Mouse (Mus musculus): ENCODE data around the gene Lingo2. TPM values are rescaled to one million over a fixed set of nuclear protein-coding genes. Genes with fewer than 3 reads are reported as not detected.
"Not testable (repeated sequence)": the region's sequence is repeated elsewhere in the genome, so short reads cannot be mapped to it uniquely, and the experiment has no call there.

The Lingo2 gene
- polyA plus RNA-seq, 1 experiment from 2014 or later: 0.40 TPM

- Histone ChIP-seq H3K4me1 (replicated peaks; ENCODE audit: control insufficient read depth, insufficient read depth, low read length) (no peaks in the 10 kb centered on the region), H3K27me3 (replicated peaks; ENCODE audit: control insufficient read depth, insufficient read depth, low read length) (no peaks in the 10 kb centered on the region), H3K36me3 (ENCODE audit: control insufficient read depth, insufficient read depth) (no peaks in the 10 kb centered on the region), H3K27ac (ENCODE audit: low read depth, low read length) (no peak overlapping the region), H3K9ac (ENCODE audit: low read depth, low read length) (no peak overlapping the region), H3K9me3 (ENCODE audit: control insufficient read depth) (no peaks in the 10 kb centered on the region), H3K4me2 (replicated peaks; ENCODE audit: low read depth) (no peak overlapping the region), H3K4me3 (ENCODE audit: low read depth, low read length) (no peak overlapping the region)
- peak; percentile 43; the same call in 1 of the 2 replicates for ATAC-seq
- TF ChIP-seq CTCF (IDR thresholded peaks at IDR 0.05; ENCODE audit: low read depth): no peak
- 46% methylated on average over 4 of the region's 4 CpGs for WGBS
These were observed 856.1 kb downstream of the Lingo2 start for GRCm38 (mm10) chr4:36095482-36095881.

GRCm38 (mm10) chr4:36081095-36081852, 870.3 kb downstream of the Lingo2 start:
- Histone ChIP-seq H3K9ac (ENCODE audit: low read depth, low read length) (no peak overlapping the region), H3K4me3 (ENCODE audit: low read depth, low read length) (no peak overlapping the region), H3K4me1 (replicated peaks; ENCODE audit: control insufficient read depth, insufficient read depth, low read length) (no peaks in the 10 kb centered on the region), H3K36me3 (ENCODE audit: control insufficient read depth, insufficient read depth) (no peaks in the 10 kb centered on the region), H3K27me3 (replicated peaks; ENCODE audit: control insufficient read depth, insufficient read depth, low read length) (no peaks in the 10 kb centered on the region), H3K4me2 (replicated peaks; ENCODE audit: low read depth) (no peak overlapping the region), H3K9me3 (ENCODE audit: control insufficient read depth) (no peaks in the 10 kb centered on the region), H3K27ac (ENCODE audit: low read depth, low read length) (no peak overlapping the region)
- no peak for TF ChIP-seq CTCF (IDR thresholded peaks at IDR 0.05; ENCODE audit: low read depth)
- WGBS: 79% methylated on average over 3 of the region's 3 CpGs
- ATAC-seq: no peak

GRCm38 (mm10) chr4:36078910-36079525, 872.5 kb downstream of the Lingo2 start:
- no peak overlapping the region for H3K27ac ChIP-seq (ENCODE audit: low read depth, low read length)
- WGBS: 90% methylated on average over 6 of the region's 6 CpGs
- H3K27me3 ChIP-seq (replicated peaks; ENCODE audit: control insufficient read depth, insufficient read depth, low read length): no peaks in the 10 kb centered on the region
- ATAC-seq: no peak
- no peak overlapping the region for H3K4me3 ChIP-seq (ENCODE audit: low read depth, low read length)
- H3K9ac ChIP-seq (ENCODE audit: low read depth, low read length): no peak overlapping the region
- H3K4me2 ChIP-seq (replicated peaks; ENCODE audit: low read depth): no peak overlapping the region
- no peaks in the 10 kb centered on the region for H3K36me3 ChIP-seq (ENCODE audit: control insufficient read depth, insufficient read depth)
- no peak for TF ChIP-seq CTCF (IDR thresholded peaks at IDR 0.05; ENCODE audit: low read depth)
- no peaks in the 10 kb centered on the region for H3K4me1 ChIP-seq (replicated peaks; ENCODE audit: control insufficient read depth, insufficient read depth, low read length)
- H3K9me3 ChIP-seq (ENCODE audit: control insufficient read depth): no peaks in the 10 kb centered on the region

- not testable (repeated sequence) for H3K36me3 ChIP-seq (ENCODE audit: control insufficient read depth, insufficient read depth); H3K9ac ChIP-seq (ENCODE audit: low read depth, low read length); H3K27ac ChIP-seq (ENCODE audit: low read depth, low read length); H3K27me3 ChIP-seq (replicated peaks; ENCODE audit: control insufficient read depth, insufficient read depth, low read length); H3K4me3 ChIP-seq (ENCODE audit: low read depth, low read length); H3K9me3 ChIP-seq (ENCODE audit: control insufficient read depth); H3K4me1 ChIP-seq (replicated peaks; ENCODE audit: control insufficient read depth, insufficient read depth, low read length); ATAC-seq; H3K4me2 ChIP-seq (replicated peaks; ENCODE audit: low read depth)
- 67% methylated on average over 1 of the region's 1 CpGs for WGBS
These were observed 886.8 kb downstream of the Lingo2 start for GRCm38 (mm10) chr4:36064701-36065100.

- TF ChIP-seq CTCF (IDR thresholded peaks at IDR 0.05; ENCODE audit: low read depth): no peak
- H3K9me3 ChIP-seq (ENCODE audit: control insufficient read depth): no peaks in the 10 kb centered on the region
- no peaks in the 10 kb centered on the region for H3K27me3 ChIP-seq (replicated peaks; ENCODE audit: control insufficient read depth, insufficient read depth, low read length)
- no peak for ATAC-seq
- H3K4me3 ChIP-seq (ENCODE audit: low read depth, low read length): no peak overlapping the region
- H3K27ac ChIP-seq (ENCODE audit: low read depth, low read length): no peak overlapping the region
- no peak overlapping the region for H3K9ac ChIP-seq (ENCODE audit: low read depth, low read length)
- H3K36me3 ChIP-seq (ENCODE audit: control insufficient read depth, insufficient read depth): no peaks in the 10 kb centered on the region
- WGBS: 57% methylated on average over 6 of the region's 6 CpGs
- no peak overlapping the region for H3K4me2 ChIP-seq (replicated peaks; ENCODE audit: low read depth)
- H3K4me1 ChIP-seq (replicated peaks; ENCODE audit: control insufficient read depth, insufficient read depth, low read length): no peaks in the 10 kb centered on the region
These were observed 898.7 kb downstream of the Lingo2 start for GRCm38 (mm10) chr4:36052791-36053376.

- Histone ChIP-seq H3K4me3 (ENCODE audit: low read depth, low read length) (no peak overlapping the region), H3K27me3 (replicated peaks; ENCODE audit: control insufficient read depth, insufficient read depth, low read length) (no peaks in the 10 kb centered on the region), H3K4me2 (replicated peaks; ENCODE audit: low read depth) (no peak overlapping the region), H3K27ac (ENCODE audit: low read depth, low read length) (no peak overlapping the region), H3K9ac (ENCODE audit: low read depth, low read length) (no peak overlapping the region), H3K4me1 (replicated peaks; ENCODE audit: control insufficient read depth, insufficient read depth, low read length) (no peaks in the 10 kb centered on the region), H3K36me3 (ENCODE audit: control insufficient read depth, insufficient read depth) (no peaks in the 10 kb centered on the region), H3K9me3 (ENCODE audit: control insufficient read depth) (no peaks in the 10 kb centered on the region)
- no peak for ATAC-seq
- 85% methylated on average over 3 of the region's 3 CpGs for WGBS
- TF ChIP-seq CTCF (IDR thresholded peaks at IDR 0.05; ENCODE audit: low read depth): no peak
These were observed 911.2 kb downstream of the Lingo2 start for GRCm38 (mm10) chr4:36040361-36040760.

All from intestine, postnatal 0 days (tissue).